Mouse (Mus musculus) heart, postnatal 0 days (tissue): ENCODE measurements around the gene Fcrl6.

Experiments used
- CTCF ChIP-seq: IDR thresholded peaks from 2 replicates; pipeline ENCODE4 v1.5.1; 2016; ENCODE audit warnings: antibody characterized with exemption, control low read depth, low read depth
- EP300 ChIP-seq: IDR thresholded peaks from 2 replicates; pipeline ENCODE4 v1.6.1; 2016; ENCODE audit warnings: antibody characterized with exemption, low read depth

- peak; percentile 53 for TF ChIP-seq CTCF
- TF ChIP-seq EP300 = no peak
Observed at GRCm38 (mm10) chr1:172594495-172594894, 7.9 kb downstream of the Fcrl6 start.
